Mouse (Mus musculus) MEL (cell line): ENCODE data around the gene Csad.

ENCODE experiments used
- CTCF ChIP-seq, 3 experiments: IDR thresholded peaks in 2 of 3; conservative IDR thresholded peaks in 1 of 3; 2 replicates each; pipeline ENCODE4 v1.5.1; 2011 to 2012; ENCODE audit warnings: low read length in 3 of 3, low read depth in 2 of 3, mild to moderate bottlenecking in 2 of 3, improper control_type of control experiment in 1 of 3, inconsistent platforms in 1 of 3, mixed read lengths in 1 of 3, moderate library complexity in 1 of 3; ENCODE audit not compliant: control insufficient read depth in 1 of 3, insufficient read depth in 1 of 3, poor library complexity in 1 of 3, severe bottlenecking in 1 of 3
- E2F4 ChIP-seq: IDR thresholded peaks from 2 replicates; pipeline ENCODE4 v1.6.1; 2011; ENCODE audit warnings: low read depth, low read length, improper control_type of control experiment, borderline replicate concordance
- GATA1 ChIP-seq: IDR thresholded peaks from 2 replicates; pipeline ENCODE4 v1.6.1; 2011; ENCODE audit warnings: low read depth, low read length, improper control_type of control experiment
- MAX ChIP-seq: IDR thresholded peaks from 2 replicates; pipeline ENCODE4 v1.6.1; 2011; ENCODE audit warnings: low read length, improper control_type of control experiment
- POLR2A ChIP-seq, 2 experiments: IDR thresholded peaks; 2 replicates each; pipeline ENCODE4 v1.6.1; 2011 to 2012; ENCODE audit warnings: low read length in 2 of 2, mild to moderate bottlenecking in 2 of 2, control low read depth in 1 of 2, improper control_type of control experiment in 1 of 2, low read depth in 1 of 2, moderate library complexity in 1 of 2; ENCODE audit not compliant: control insufficient read depth in 1 of 2, insufficient read depth in 1 of 2, poor library complexity in 1 of 2
- TBP ChIP-seq: IDR thresholded peaks from 2 replicates; pipeline ENCODE4 v1.8.0; 2011; ENCODE audit warnings: low read depth, low read length, improper control_type of control experiment
- USF1 ChIP-seq: IDR thresholded peaks from 2 replicates; pipeline ENCODE4 v1.6.1; 2014; ENCODE audit warnings: low read depth, mild to moderate bottlenecking, inconsistent platforms, low read length, improper control_type of control experiment, moderate library complexity
- ZMIZ1 ChIP-seq: IDR thresholded peaks from 2 replicates; pipeline ENCODE4 v1.6.1; 2012; ENCODE audit warnings: low read depth, mild to moderate bottlenecking, inconsistent platforms, low read length, improper control_type of control experiment, moderate library complexity

DNA sequence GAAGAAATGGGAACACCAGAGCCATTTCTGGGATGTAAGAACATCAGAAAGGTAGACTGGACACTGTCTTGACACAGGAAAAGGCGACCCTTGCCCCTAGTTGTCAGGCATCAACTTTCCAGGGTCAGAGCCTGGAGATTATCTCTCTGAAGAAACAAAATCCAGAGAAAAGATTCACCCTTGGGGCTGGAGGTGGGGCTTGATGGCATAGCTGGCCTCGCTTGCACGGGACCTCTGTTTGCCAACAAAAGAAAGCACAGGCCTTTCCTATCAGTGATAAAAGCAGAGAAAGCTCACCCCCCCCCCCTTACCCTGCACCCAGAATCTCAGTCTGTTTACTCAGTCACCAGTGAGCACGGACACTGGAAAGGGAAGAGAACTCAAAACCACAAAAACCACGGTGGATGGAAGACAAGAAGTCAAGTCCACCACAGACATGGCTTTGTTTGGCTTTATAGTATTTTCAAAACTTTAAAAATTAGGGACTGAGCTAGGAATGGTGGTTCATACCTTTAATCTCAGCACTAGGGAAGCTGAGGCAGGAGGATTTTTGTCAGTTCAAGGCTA, 11.6 kb downstream of the Csad start:
- TF ChIP-seq GATA1 (no peak), USF1 (no peak), CTCF (IDR thresholded peaks at IDR 0.05 in 2 of 3, conservative IDR thresholded peaks at IDR 0.05 in 1 of 3; ENCODE audit: control insufficient read depth in 1 of 3, insufficient read depth in 1 of 3, low read depth in 2 of 3, low read length in 3 of 3, poor library complexity in 1 of 3, severe bottlenecking in 1 of 3) (no peak), ZMIZ1 (no peak), POLR2A (IDR thresholded peaks at IDR 0.05; ENCODE audit: control insufficient read depth in 1 of 2, insufficient read depth in 1 of 2, low read depth in 1 of 2, low read length in 2 of 2, poor library complexity in 1 of 2) (no peak), TBP (no peak), MAX (no peak), E2F4 (no peak)
